Mouse (Mus musculus): ENCODE results near the gene Cdc42se1.
A peak's percentile ranks its signal among the peaks of the same experiment; 100 is the strongest.

Cdc42se1 gene

GRCm38 (mm10) chr3:95223041-95223440 lies 5.5 kb upstream of the Cdc42se1 start:
- DNase-seq (ENCODE audit: low spot score in 2 of 2) = peak in 1 of 2 experiments; percentile 20

DNA sequence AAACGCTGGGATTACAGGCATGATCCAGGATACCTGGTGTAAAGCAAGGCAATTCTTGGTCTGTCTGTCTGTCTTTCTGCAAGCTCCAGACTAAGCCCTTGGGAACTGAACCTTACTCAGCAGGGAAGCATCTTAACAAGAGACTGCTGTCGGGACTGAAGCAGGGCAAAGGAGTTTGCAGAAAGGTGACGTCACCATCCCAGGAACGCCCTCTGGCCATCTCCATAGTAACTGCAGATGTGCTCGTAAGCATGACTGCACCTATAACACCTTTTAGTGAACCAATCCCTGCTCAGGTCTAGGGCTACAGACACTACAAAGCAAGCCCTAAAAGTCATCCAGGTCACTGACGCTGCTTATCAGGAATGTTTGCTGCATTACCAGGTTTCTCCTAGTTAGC lies 4.2 kb upstream of the Cdc42se1 start:
- DNase-seq (ENCODE audit: low spot score in 2 of 2) = no peak

- no peak for DNase-seq (ENCODE audit: low spot score in 2 of 2)
Measured at GRCm38 (mm10) chr3:95227214-95227613, 1.3 kb upstream of the Cdc42se1 start.

GRCm38 (mm10) chr3:95228894-95229780 lies 605 bp downstream of the Cdc42se1 start:
- DNase-seq (ENCODE audit: low spot score in 2 of 2) = peak; percentile 18 to 27

- DNase-seq (ENCODE audit: low spot score in 2 of 2) = peak in 1 of 2 experiments; percentile 36
Measured at GRCm38 (mm10) chr3:95229781-95230494, 1.4 kb downstream of the Cdc42se1 start.

GRCm38 (mm10) chr3:95230495-95231297 lies 2.2 kb downstream of the Cdc42se1 start:
- peak in 1 of 2 experiments; percentile 11 for DNase-seq (ENCODE audit: low spot score in 2 of 2)

- DNase-seq (ENCODE audit: low spot score in 2 of 2) = peak; percentile 50 to 52
Measured at GRCm38 (mm10) chr3:95231298-95232221, 3.0 kb downstream of the Cdc42se1 start, which contains the start of gene Mllt11. TSS of gene Mllt11 (minus strand) at chr3:95232171.

DNA sequence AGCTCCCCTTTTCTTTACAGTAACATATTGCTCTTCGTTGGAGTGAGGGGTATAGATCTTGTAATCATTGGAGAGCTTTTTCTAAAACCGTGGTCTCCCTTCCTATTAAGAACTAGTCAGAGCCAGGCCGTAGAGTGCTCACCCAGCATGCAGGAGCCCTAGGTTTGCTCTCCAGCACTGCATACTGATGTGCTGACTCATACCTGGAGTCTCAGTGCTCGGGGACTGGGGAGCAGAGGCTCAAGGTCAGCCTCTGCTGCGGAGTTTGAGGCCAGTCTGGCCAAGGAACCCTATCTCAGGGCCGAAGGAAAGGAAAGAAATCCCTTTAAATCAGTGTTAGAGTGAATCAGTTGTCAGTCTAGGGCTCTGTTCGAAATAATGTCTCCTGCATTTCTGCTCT lies 4.2 kb downstream of the Cdc42se1 start:
- DNase-seq (ENCODE audit: low spot score in 2 of 2) = no peak

DNA sequence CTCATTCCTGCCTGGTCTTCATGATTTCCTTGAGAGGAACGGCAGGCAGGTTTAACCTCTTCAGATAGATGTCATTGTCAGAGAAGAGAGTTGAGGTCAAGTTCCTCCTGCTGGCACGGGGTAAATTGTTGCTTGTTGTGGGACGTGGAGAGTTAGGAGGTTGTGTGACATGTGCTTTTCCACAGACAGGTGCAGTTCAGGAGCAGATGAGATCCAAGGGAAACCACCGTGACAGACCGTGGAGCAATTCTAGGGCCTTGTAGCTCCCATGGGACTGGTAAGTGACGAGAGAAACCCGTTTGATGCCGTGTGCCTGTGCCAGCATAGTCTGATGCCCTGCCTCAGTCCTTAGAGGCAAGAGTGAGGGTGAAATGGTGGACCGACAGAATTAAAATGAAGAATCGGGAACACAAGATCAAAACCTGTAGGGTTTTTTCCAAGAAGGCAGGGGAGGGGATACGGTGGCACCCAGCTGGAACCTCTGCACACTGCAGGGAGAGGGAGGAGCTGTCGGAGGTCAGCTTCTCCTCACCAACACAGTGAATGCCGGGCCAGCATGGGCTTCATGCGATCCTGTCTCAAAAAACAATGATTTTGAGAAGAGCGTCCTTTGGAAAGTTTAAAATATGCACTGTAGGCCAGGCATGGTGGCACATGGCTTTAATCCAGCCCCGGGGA lies 4.9 kb downstream of the Cdc42se1 start:
- DNase-seq (ENCODE audit: low spot score in 2 of 2) = no peak

- no peak for DNase-seq (ENCODE audit: low spot score in 2 of 2)
Measured at GRCm38 (mm10) chr3:95235386-95236301, 7.1 kb downstream of the Cdc42se1 start.

DNA sequence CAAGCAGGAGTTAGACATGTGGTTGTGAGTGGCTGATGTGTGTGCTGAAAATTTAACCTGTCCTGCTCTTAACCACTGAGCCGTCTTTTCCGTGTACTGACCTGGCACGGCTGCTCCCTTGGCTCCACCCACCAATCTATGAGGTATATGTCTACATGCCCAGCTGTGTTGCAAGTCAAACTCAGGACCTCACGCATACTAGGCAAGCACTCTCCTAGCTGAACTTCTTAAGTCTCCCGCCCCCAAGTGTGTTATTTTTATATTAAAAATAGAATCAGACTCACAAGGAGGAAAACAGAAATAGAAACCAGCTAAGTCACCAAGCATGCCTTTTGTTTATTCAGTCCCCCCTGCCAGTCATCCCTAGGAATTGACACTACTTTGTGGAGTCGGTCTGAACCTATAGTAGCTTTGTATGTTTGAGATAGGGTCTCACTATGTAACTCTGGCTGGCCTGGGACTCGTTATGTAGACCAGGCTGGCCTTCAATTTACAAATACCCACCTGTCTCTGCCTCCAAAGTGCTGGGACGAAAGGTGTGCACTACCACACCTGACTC lies 9.1 kb downstream of the Cdc42se1 start:
- DNase-seq (ENCODE audit: low spot score in 2 of 2) = no peak

DNA sequence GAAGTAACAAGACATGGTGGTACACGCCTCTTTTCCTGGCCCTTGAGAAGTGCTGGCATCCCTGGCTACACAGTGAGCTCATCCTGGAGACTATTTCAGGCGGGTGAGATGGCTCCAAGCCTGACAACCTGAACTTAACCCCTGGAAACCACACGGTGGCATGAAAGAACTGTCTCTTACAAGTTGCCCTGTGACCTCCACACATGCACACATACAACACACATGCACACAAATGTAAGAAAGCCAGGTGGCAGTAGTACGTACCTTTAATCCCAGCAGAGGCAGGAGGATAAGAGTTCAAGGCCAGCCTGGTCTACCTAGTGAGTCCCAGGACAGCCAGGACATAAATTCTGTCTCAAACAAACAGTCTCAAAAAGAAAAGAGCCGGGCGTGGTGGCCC lies 10.5 kb downstream of the Cdc42se1 start:
- no peak for DNase-seq (ENCODE audit: low spot score in 2 of 2)

DNA sequence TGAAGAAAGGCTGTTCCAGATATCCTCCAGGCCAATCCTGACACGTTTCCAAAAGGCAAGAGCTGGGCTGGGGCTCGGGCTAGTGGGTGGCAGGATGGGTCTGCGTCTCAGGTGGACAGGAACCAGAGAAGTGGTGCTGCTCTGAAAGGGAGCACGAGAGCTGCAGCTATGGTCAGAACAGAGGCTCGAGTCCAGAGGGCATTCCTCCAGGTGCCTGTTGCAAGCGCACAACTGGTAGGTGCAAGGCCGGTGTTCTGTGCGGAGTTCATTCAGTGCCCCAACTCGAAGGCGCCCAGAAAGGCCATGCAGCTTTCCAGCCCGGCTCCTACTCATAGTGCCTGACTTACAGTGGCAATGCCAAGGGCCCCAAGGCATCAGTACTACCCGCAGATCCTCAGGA lies 11.4 kb downstream of the Cdc42se1 start:
- DNase-seq (ENCODE audit: low spot score in 2 of 2) = no peak

DNA sequence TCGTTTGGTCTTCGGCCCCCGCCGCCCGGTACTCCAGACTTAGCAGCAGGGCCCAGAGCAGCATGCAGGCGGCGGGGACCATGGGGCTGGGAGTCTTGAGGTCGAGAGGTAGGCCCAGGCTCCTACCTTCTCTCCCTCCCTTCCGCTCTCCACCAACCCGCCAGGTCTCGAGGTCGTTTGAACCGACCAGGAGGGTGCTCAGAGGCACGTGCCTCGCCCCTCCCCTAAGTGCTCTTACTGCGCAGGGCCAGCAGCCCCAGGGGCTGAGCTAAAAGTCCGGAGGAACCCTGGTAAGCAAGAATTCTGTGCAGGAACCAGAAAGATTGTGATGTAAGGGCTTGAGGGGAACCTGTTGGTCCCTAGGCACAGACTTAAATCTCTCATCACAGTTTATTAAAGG lies 12.4 kb downstream of the Cdc42se1 start:
- no peak for DNase-seq (ENCODE audit: low spot score in 2 of 2)

- DNase-seq (ENCODE audit: low spot score in 2 of 2) = no peak
Measured at GRCm38 (mm10) chr3:95241498-95241897, 13.0 kb downstream of the Cdc42se1 start, which contains the start of gene Gm128. TSS of gene Gm128 (minus strand) at chr3:95241598.

- DNase-seq (ENCODE audit: low spot score in 2 of 2) = no peak
Measured at GRCm38 (mm10) chr3:95243086-95243485, 14.6 kb downstream of the Cdc42se1 start.

DNA sequence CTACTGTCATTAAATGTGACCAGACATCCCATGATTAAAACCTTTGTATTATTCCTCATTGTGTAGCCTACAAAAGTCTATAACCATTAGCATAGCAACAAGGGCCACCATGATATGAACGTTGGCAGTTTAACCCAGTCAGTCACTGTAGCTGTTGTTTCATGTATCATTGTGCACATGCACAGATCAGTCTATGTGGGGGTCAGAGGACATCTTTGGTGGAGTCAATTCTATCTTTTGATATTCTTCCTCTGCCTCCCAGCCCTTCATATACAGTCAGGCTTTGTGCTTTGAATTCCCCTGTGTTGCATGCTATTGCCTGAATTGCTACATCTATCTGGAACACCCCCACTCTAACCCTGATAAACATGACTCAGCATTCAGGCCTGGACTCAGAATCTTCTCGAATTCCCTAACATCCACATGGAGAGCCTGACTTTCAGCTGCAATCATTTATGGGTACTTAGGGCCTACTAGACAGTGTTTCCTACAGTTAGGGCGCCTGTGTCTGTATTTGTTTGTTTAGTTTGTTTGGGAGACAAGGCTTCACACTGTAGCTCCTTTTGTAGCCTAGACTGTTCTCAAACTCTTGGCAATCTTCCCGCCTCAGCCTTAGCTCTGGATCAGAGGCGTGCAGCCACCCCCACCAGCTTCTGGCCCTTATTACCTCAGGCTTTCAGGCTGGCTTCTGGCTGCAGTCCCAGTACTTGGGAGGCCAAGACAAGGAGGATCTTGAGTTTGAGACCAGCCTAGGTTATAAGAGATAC lies 18.1 kb downstream of the Cdc42se1 start:
- DNase-seq (ENCODE audit: low spot score in 2 of 2) = no peak

Measured in natural killer cell, adult 2 months (primary cell).